Mouse (Mus musculus) heart, postnatal 36 days (tissue): ENCODE measurements around the gene Capn15. TPM values are rescaled to one million over a fixed set of nuclear protein-coding genes. Genes with fewer than 3 reads are reported as not detected.
A peak's percentile ranks its signal among the peaks of the same experiment; 100 is the strongest.

Experiments
- DNase-seq, 2 experiments: peaks; one replicate each; pipeline ENCODE4 v3.0.0; 2021 to 2022
- intact Hi-C: fragments of 180-260 bp; cut with DNase I; formaldehyde crosslinking; loops from one replicate; pipeline ENCODE4 v1.15.1; 2025
- total RNA-seq, 2 experiments: library from RNA; stranded (reverse); gene quantifications; 2 replicates each; pipeline ENCODE4 v1.2.3; 2021

The Capn15 gene
- total RNA-seq = 1 to 10 TPM; 7.2 TPM

GRCm38 (mm10) chr17:25985306-25986294 is at the start of gene Capn15:
Capn15 (minus strand) TSS chr17:25985796.
- DNase-seq = peak; percentile 91 to 92
- intact Hi-C loops = loop anchor here (2.0 kb wide), 1 partner anchor 91 kb away; no protein-coding TSS in a partner anchor

- intact Hi-C loops = no loop called here
These were observed 46.4 kb upstream of the Capn15 start for GRCm38 (mm10) chr17:26032037-26032436.

GRCm38 (mm10) chr17:26031583-26031982 is 46.0 kb upstream of the Capn15 start:
- intact Hi-C loops = no loop called here
- DNase-seq = no peak

More at GRCm38 (mm10) chr17:26032037-26032436, 46.4 kb upstream of the Capn15 start:
- DNase-seq = no peak

GRCm38 (mm10) chr17:26028261-26028660 is 42.7 kb upstream of the Capn15 start:
- DNase-seq = no peak
- intact Hi-C loops = no loop called here

- intact Hi-C loops = no loop called here
- DNase-seq = no peak
These were observed 39.1 kb upstream of the Capn15 start for GRCm38 (mm10) chr17:26024674-26025073.

GRCm38 (mm10) chr17:26023966-26024365 is 38.4 kb upstream of the Capn15 start:
- intact Hi-C loops = no loop called here
- no peak for DNase-seq

GRCm38 (mm10) chr17:26023181-26023580 is 37.6 kb upstream of the Capn15 start:
- intact Hi-C loops = no loop called here
- no peak for DNase-seq

GRCm38 (mm10) chr17:26021728-26022341 is 36.2 kb upstream of the Capn15 start:
- no peak for DNase-seq
- intact Hi-C loops = no loop called here

- intact Hi-C loops = no loop called here
- DNase-seq = no peak
These were observed 35.3 kb upstream of the Capn15 start for GRCm38 (mm10) chr17:26020848-26021347.

- intact Hi-C loops = no loop called here
- no peak for DNase-seq
These were observed 32.8 kb upstream of the Capn15 start for GRCm38 (mm10) chr17:26018388-26018787.

GRCm38 (mm10) chr17:26017949-26018348 is 32.4 kb upstream of the Capn15 start:
- peak; percentile 14 to 28 for DNase-seq
- intact Hi-C loops = no loop called here

GRCm38 (mm10) chr17:26017021-26017420 is 31.4 kb upstream of the Capn15 start:
- intact Hi-C loops = no loop called here
- DNase-seq = no peak

- intact Hi-C loops = no loop called here
- no peak for DNase-seq
These were observed 28.1 kb upstream of the Capn15 start for GRCm38 (mm10) chr17:26013711-26014110.

- DNase-seq = peak; percentile 71 to 76
- intact Hi-C loops = loop anchor here (1.0 kb wide), 1 partner anchor 118 kb away; no protein-coding TSS in a partner anchor
These were observed 26.4 kb upstream of the Capn15 start for GRCm38 (mm10) chr17:26011841-26012460.

GRCm38 (mm10) chr17:26009540-26009939 is 23.9 kb upstream of the Capn15 start:
- peak; percentile 73 to 78 for DNase-seq
- intact Hi-C loops = loop anchor here (2.0 kb wide), 1 partner anchor 79 kb away; no protein-coding TSS in a partner anchor

- DNase-seq = no peak
- intact Hi-C loops = loop anchor here (2.0 kb wide), 1 partner anchor 80 kb away; no protein-coding TSS in a partner anchor
These were observed 23.2 kb upstream of the Capn15 start for GRCm38 (mm10) chr17:26008787-26009186.

GRCm38 (mm10) chr17:26008331-26008730 is 22.7 kb upstream of the Capn15 start:
- intact Hi-C loops = loop anchor here (2.0 kb wide), 1 partner anchor 80 kb away; no protein-coding TSS in a partner anchor
- DNase-seq = no peak

GRCm38 (mm10) chr17:26007646-26008045 is 22.1 kb upstream of the Capn15 start:
- intact Hi-C loops = loop anchor here (2.0 kb wide), 1 partner anchor 81 kb away; no protein-coding TSS in a partner anchor
- DNase-seq = no peak

GRCm38 (mm10) chr17:26005731-26006450 is 20.3 kb upstream of the Capn15 start:
- DNase-seq = no peak
- intact Hi-C loops = no loop called here

- intact Hi-C loops = no loop called here
- no peak for DNase-seq
These were observed 19.1 kb upstream of the Capn15 start for GRCm38 (mm10) chr17:26004711-26005110.
